Mouse (Mus musculus): ENCODE measurements around the gene B3gnt2. TPM values are rescaled to one million over a fixed set of nuclear protein-coding genes. Genes with fewer than 3 reads are reported as not detected.

Gene B3gnt2
- polyA plus RNA-seq, 1 experiment from 2014 or later, result 11.9 TPM

GRCm38 (mm10) chr11:22720096-22720495 lies 140.7 kb downstream of the B3gnt2 start:
- no peaks in the 10 kb centered on the region for H3K27me3 ChIP-seq (replicated peaks)
- 0 out of 2 replicates have a peak, but pooled peaks cover 3% of the 10 kb centered on the region for H3K4me1 ChIP-seq (replicated peaks)
- 72% methylated on average over 2 of the region's 2 CpGs for WGBS
- no peaks in the 10 kb centered on the region for H3K36me3 ChIP-seq
- no peak overlapping the region for H3K4me3 ChIP-seq (replicated peaks)
- no peak for ATAC-seq
- H3K9me3 ChIP-seq, result no peaks in the 10 kb centered on the region
- H3K4me2 ChIP-seq (replicated peaks), result no peak overlapping the region
- no peak overlapping the region for H3K27ac ChIP-seq
- H3K9ac ChIP-seq, result no peak overlapping the region

GRCm38 (mm10) chr11:22719570-22719969 lies 141.2 kb downstream of the B3gnt2 start:
- Histone ChIP-seq H3K4me2 (replicated peaks) (no peak overlapping the region), H3K36me3 (no peaks in the 10 kb centered on the region), H3K9me3 (no peaks in the 10 kb centered on the region), H3K4me1 (replicated peaks) (0 out of 2 replicates have a peak, but pooled peaks cover 3% of the 10 kb centered on the region), H3K27ac (no peak overlapping the region), H3K27me3 (replicated peaks) (no peaks in the 10 kb centered on the region), H3K4me3 (replicated peaks) (no peak overlapping the region), H3K9ac (no peak overlapping the region)
- 54% methylated on average over 4 of the region's 4 CpGs for WGBS
- no peak for ATAC-seq

DNA sequence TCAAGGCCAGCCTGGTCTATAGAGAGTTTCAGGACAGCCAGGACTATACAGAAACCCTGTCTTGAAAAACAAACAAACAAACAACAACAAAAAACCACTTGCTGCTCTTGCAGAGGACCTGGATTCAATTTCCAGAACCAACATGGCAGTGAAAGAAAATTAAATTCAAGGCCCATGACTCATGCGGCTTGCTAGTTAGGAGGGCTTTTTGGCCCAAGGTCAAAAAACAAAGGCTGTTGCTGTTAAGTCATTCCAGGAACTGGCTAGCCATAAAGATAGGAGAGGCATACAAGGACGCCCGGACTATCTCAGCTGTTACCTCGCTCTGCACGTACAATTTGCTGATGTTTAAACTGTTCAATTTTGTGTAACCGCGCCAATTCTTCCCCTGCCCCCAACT lies 142.7 kb downstream of the B3gnt2 start:
- no peak for ATAC-seq
- no peaks in the 10 kb centered on the region for H3K9me3 ChIP-seq
- no peak overlapping the region for H3K4me3 ChIP-seq (replicated peaks)
- 89% methylated on average over 7 of the region's 7 CpGs for WGBS
- no peak overlapping the region for H3K4me2 ChIP-seq (replicated peaks)
- no peaks in the 10 kb centered on the region for H3K27me3 ChIP-seq (replicated peaks)
- 0 out of 2 replicates have a peak, but pooled peaks cover 3% of the 10 kb centered on the region for H3K4me1 ChIP-seq (replicated peaks)
- no peak overlapping the region for H3K27ac ChIP-seq
- H3K36me3 ChIP-seq, result no peaks in the 10 kb centered on the region
- H3K9ac ChIP-seq, result no peak overlapping the region

DNA sequence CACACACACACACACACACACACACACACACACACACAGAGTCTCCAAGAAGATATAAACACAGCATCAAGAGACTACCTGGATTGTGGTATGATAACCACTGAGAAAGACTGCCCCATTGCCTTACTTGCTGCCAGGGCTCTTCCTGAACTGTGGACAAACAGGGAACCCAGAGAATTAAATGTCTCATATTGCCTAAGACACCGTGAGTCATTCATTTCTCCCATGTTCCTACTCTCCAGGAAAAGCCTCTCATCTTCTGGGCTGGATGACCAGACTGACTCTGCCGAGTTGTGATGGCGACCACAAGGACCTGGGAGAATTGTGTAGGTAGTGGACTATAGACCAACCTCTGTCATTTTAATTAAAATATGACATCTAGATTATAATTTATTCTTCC lies 149.4 kb downstream of the B3gnt2 start:
- H3K9ac ChIP-seq, result no peak overlapping the region
- no peak overlapping the region for H3K27ac ChIP-seq
- no peaks in the 10 kb centered on the region for H3K27me3 ChIP-seq (replicated peaks)
- no peaks in the 10 kb centered on the region for H3K9me3 ChIP-seq
- 90% methylated on average over 3 of the region's 3 CpGs for WGBS
- H3K4me3 ChIP-seq (replicated peaks), result no peak overlapping the region
- ATAC-seq, result no peak
- no peak overlapping the region for H3K4me2 ChIP-seq (replicated peaks)
- no peaks in the 10 kb centered on the region for H3K36me3 ChIP-seq
- no peaks in the 10 kb centered on the region for H3K4me1 ChIP-seq (replicated peaks)

DNA sequence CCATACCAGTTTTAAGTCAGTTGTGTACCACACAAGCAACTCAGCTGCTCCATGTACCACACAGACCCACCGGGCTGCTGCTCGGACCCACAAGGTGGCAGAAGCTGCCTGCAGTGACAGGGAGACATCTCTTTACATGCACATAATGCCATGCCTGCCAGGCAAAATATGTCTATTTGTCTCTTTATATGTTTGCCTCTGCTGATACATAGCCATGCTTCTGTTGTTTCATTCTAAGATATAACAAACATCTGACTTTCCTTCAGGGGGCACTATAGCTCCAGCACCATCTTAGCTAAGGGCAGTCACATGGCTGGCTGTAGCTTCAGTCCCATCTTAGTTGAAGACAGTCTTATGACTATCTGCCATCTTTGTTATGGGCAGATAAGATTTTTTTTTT lies 150.2 kb downstream of the B3gnt2 start:
- Histone ChIP-seq H3K9me3 (no peaks in the 10 kb centered on the region), H3K36me3 (no peaks in the 10 kb centered on the region), H3K4me2 (replicated peaks) (no peak overlapping the region), H3K9ac (no peak overlapping the region), H3K27ac (no peak overlapping the region), H3K4me3 (replicated peaks) (no peak overlapping the region), H3K27me3 (replicated peaks) (no peaks in the 10 kb centered on the region), H3K4me1 (replicated peaks) (no peaks in the 10 kb centered on the region)
- 98% methylated on average over 2 of the region's 2 CpGs for WGBS
- no peak for ATAC-seq

Other genes with a start within 250 kb of the B3gnt2 start
- gene Zrsr1, start 111.0 kb upstream of the B3gnt2 start, polyA plus RNA-seq (2015; fragmentation: Nextera tagmentation; extraction: Ambion mirVana), result 2.4 and 2.9 TPM in 2 replicates
- gene Gm28048, start 121.1 kb upstream of the B3gnt2 start, polyA plus RNA-seq (2015; fragmentation: Nextera tagmentation; extraction: Ambion mirVana), result 13.1 and 16.2 TPM in 2 replicates
- 375 and 384 TPM in 2 replicates for gene Commd1, start 121.4 kb upstream of the B3gnt2 start, polyA plus RNA-seq (2015; fragmentation: Nextera tagmentation; extraction: Ambion mirVana)
- 256 and 268 TPM in 2 replicates for gene Cct4, start 129.6 kb upstream of the B3gnt2 start, polyA plus RNA-seq (2015; fragmentation: Nextera tagmentation; extraction: Ambion mirVana)
- 1.5 and 1.8 TPM in 2 replicates for gene Fam161a, start 146.6 kb upstream of the B3gnt2 start, polyA plus RNA-seq (2015; fragmentation: Nextera tagmentation; extraction: Ambion mirVana)